Mouse (Mus musculus) hindbrain, postnatal 0 days (tissue): ENCODE results near the gene Itga2. TPM values are rescaled to one million over a fixed set of nuclear protein-coding genes. Genes with fewer than 3 reads are reported as not detected.

Source experiments
- ATAC-seq: fragments of 200-750 bp; cut with Nextera tagmentation; 2 replicates; pipeline ENCODE4 v1.8.0; 2017; ENCODE audit warnings: mild to moderate bottlenecking, moderate TSS enrichment, moderate library complexity
- DNase-seq: peaks from one replicate; pipeline ENCODE4 v3.0.0-alpha.2; 2015; ENCODE audit warnings: low spot score
- H3K27ac ChIP-seq: fragments of 300-500 bp; sonication (generic); 2 replicates; pipeline ENCODE4 v1.5.1; 2014; ENCODE audit warnings: mild to moderate bottlenecking
- H3K27me3 ChIP-seq: fragments of 300-500 bp; sonication (generic); 2 replicates; pipeline ENCODE4 v1.6.1; 2014; ENCODE audit warnings: low read length, mixed read lengths; ENCODE audit not compliant: insufficient read depth
- H3K36me3 ChIP-seq: fragments of 300-500 bp; sonication (generic); 2 replicates; pipeline ENCODE4 v1.6.1; 2014; ENCODE audit warnings: low read length, mixed read lengths; ENCODE audit not compliant: insufficient read depth
- H3K4me1 ChIP-seq: fragments of 300-500 bp; sonication (generic); 2 replicates; pipeline ENCODE4 v1.6.1; 2014; ENCODE audit warnings: antibody characterized with exemption, low read length, mixed read lengths; ENCODE audit not compliant: insufficient read depth
- H3K4me2 ChIP-seq: fragments of 300-500 bp; sonication (generic); 2 replicates; pipeline ENCODE4 v1.6.1; 2014; ENCODE audit warnings: low read depth, mild to moderate bottlenecking, low read length, moderate library complexity, mixed read lengths
- H3K4me3 ChIP-seq: fragments of 300-500 bp; sonication (generic); 2 replicates; pipeline ENCODE4 v1.5.1; 2014; ENCODE audit warnings: low read length
- H3K9ac ChIP-seq: fragments of 300-500 bp; sonication (generic); replicated peaks from 2 replicates; pipeline ENCODE4 v1.6.1; 2014; ENCODE audit warnings: mild to moderate bottlenecking, low read length, moderate library complexity, mixed read lengths
- H3K9me3 ChIP-seq: fragments of 300-500 bp; sonication (generic); 2 replicates; pipeline ENCODE4 v1.6.1; 2016; ENCODE audit warnings: low read length, mixed read lengths
- CTCF ChIP-seq: IDR thresholded peaks from 2 replicates; pipeline ENCODE4 v1.5.1; 2016; ENCODE audit warnings: antibody characterized with exemption, control low read depth, low read depth
- WGBS: fragments of 180-500 bp; shearing (Covaris S2); extraction: QIAGEN DNeasy Blood & Tissue Kit; methylation state at CpG from one replicate; pipeline ENCODE4 v1.1.7; 2014; 5-methylcytosine and 5-hydroxymethylcytosine counted together
- polyA plus RNA-seq: library from polyadenylated mRNA; unstranded; fragments of >200 nt; fragmentation: Nextera tagmentation; extraction: Ambion mirVana; gene quantifications from 2 replicates; pipeline ENCODE4 v1.2.1, GENCODE M21; 2015
- total RNA-seq: library from RNA; depleted of rRNA; stranded (reverse); fragments of >200 nt; gene quantifications from 2 replicates; pipeline ENCODE4 v1.2.3, GENCODE M21; 2014

Gene Itga2
- total and polyA plus RNA-seq, 2 experiments from 2014 or later = 1.3 to 3.6 TPM

DNA sequence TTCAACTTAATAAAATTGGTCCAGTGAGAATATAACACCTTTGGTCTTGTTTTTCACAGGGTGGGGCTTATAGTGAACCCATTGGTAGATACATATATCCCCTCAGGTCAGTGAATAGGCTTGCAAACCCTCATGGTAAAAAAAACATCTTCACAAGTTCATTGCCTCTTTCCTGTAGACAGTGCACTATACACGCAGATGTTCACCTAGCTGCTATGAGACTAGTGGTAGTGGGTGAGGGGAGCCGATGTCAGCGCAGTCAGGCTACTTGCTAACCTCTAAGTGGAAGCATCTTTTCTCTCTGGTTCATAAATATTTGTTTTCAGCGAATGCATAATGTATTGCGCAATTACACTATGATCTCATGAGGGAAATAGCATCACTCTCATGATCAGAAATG is 22.4 kb downstream of the Itga2 start:
- H3K36me3 ChIP-seq = no peaks in the 10 kb centered on the region
- WGBS = 81% methylated on average over 5 of the region's 5 CpGs
- no peaks in the 10 kb centered on the region for H3K4me1 ChIP-seq
- ATAC-seq (no peak), DNase-seq (no peak)
- H3K4me2 ChIP-seq = no peak overlapping the region
- no peaks in the 10 kb centered on the region for H3K9me3 ChIP-seq
- TF ChIP-seq CTCF = no peak
- H3K27ac ChIP-seq = no peak overlapping the region
- no peak overlapping the region for H3K9ac ChIP-seq
- H3K27me3 ChIP-seq = no peaks in the 10 kb centered on the region
- H3K4me3 ChIP-seq = no peak overlapping the region

DNA sequence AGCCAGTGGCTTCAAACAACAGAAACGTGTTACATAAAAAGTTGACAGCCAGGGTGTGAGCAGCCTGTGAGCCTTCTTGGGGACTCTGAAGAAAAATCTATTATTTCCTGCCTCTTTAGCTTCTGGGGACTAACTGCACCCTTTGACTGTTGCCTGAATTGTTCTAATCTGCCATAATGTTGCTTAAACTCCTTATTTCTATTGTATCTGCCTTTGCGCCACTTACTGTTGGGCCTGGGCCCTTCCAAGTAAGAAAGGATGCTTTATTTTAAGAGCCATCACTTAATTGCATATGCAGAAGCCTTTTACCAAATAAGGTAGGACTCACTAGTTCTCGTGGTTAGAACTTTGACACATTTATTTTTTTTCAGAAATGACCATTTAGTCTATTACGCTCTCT is 24.0 kb downstream of the Itga2 start:
- WGBS = 82% methylated on average over 4 of the region's 4 CpGs

DNA sequence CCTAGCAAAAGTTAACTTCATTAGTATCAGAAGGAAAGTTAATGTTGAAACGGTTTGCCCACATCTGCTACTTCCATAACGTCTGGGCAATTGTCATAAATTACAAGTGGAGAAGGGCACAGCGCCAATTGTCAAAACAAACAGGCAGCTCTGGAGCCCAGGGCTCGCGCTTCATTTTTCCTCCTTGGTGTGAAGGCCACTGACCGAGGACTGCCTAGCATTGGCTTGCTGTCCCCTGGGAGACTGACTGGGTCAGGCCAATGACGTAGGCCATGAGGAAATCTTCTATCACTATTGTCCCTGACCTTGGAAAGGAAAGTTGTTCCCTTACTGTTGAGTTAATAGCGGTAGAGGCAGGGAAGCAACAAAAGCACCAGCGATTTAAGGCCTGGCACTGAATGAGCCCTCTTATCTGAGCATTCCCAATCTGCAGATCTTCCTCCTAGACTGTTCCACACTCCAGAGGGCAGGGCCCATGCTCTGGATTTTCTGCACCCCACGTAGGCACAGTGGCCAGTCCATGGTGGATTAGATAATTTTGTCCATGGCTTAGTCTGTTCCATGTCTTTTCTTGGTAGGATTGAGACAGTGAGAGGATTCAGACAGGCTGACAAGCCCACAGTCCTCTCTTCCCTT is 35.0 kb downstream of the Itga2 start:
- Histone ChIP-seq H3K9ac (no peak overlapping the region), H3K27ac (no peak overlapping the region), H3K4me2 (no peak overlapping the region), H3K36me3 (no peaks in the 10 kb centered on the region), H3K9me3 (no peaks in the 10 kb centered on the region), H3K27me3 (no peaks in the 10 kb centered on the region), H3K4me3 (no peak overlapping the region), H3K4me1 (no peaks in the 10 kb centered on the region)
- WGBS = 73% methylated on average over 10 of the region's 10 CpGs
- no peak for TF ChIP-seq CTCF
- DNase-seq = no peak
- no peak for ATAC-seq

More for the DNA sequence above, 24.0 kb downstream of the Itga2 start:
- Histone ChIP-seq H3K36me3 (no peaks in the 10 kb centered on the region), H3K9ac (no peak overlapping the region), H3K27ac (no peak overlapping the region), H3K27me3 (no peaks in the 10 kb centered on the region), H3K4me1 (no peaks in the 10 kb centered on the region), H3K4me2 (no peak overlapping the region), H3K4me3 (no peak overlapping the region), H3K9me3 (no peaks in the 10 kb centered on the region)
- ATAC-seq (no peak), DNase-seq (no peak)
- TF ChIP-seq CTCF = no peak

DNA sequence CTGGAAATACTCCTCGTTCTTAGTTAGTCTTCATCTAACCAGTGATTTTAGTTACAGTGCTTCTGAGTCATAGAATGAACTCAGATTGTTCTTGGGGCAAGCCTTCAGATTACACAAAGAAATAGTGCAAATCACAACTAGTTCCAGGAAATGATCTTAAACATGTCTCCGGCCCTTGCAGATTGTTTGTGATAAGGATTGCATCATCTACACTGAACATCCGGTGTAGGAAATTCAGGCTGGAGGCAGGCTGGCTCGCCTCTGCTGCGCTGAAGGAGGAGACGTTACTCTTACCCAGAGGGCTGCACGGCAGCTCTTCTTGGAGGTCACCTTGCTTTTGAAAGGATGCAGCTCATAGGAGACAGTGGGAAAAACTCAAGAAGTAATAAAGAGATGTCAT is 36.0 kb downstream of the Itga2 start:
- ATAC-seq (no peak), DNase-seq (no peak)
- no peaks in the 10 kb centered on the region for H3K9me3 ChIP-seq
- H3K4me2 ChIP-seq = no peak overlapping the region
- H3K27me3 ChIP-seq = no peaks in the 10 kb centered on the region
- TF ChIP-seq CTCF = no peak
- no peaks in the 10 kb centered on the region for H3K36me3 ChIP-seq
- H3K4me1 ChIP-seq = no peaks in the 10 kb centered on the region
- H3K27ac ChIP-seq = no peak overlapping the region
- 78% methylated on average over 7 of the region's 7 CpGs for WGBS
- no peak overlapping the region for H3K9ac ChIP-seq
- H3K4me3 ChIP-seq = no peak overlapping the region

DNA sequence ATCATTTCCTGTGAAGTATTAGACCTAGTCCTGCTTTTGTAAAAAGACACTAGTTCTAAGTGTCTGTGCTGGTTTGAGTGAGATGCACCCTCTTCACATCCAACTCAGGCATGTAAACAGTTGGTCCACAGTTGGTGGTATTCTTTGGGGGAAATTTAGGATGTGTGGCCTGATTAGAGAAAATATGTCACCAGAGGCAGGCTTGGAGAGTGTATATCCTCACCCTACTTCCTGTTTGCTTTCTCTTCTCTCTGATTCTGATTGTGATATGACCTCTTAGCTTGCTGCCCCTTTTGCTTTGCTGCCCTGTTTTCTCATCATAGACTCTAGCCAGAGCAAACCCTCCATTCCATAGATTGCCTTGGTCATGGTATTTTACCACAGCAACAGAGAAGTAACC is 37.2 kb downstream of the Itga2 start:
- Histone ChIP-seq H3K4me3 (no peak overlapping the region), H3K27me3 (no peaks in the 10 kb centered on the region), H3K4me1 (no peaks in the 10 kb centered on the region), H3K9me3 (no peaks in the 10 kb centered on the region), H3K9ac (no peak overlapping the region), H3K27ac (no peak overlapping the region), H3K4me2 (no peak overlapping the region), H3K36me3 (no peaks in the 10 kb centered on the region)
- ATAC-seq = no peak
- DNase-seq = no peak
- TF ChIP-seq CTCF = no peak

DNA sequence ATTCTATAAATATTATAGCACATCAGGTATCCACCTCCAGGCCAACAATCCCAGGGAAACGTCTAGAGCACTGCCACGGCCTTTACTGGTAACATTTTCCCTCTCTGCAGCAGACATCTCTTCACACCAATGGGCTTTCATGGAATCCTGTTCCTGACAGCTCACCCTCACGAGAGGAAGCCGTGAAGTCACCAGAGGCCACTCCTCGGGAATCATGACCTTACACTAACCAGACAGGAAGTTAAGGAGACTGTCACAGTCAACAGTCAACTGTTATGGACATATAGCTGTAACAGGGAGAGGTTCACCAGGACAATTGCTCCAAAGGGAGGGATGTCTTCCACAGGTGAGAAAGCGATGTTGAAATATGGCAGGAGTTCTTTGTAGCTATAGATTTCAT is 40.2 kb downstream of the Itga2 start:
- H3K9me3 ChIP-seq = no peaks in the 10 kb centered on the region
- DNase-seq (no peak), ATAC-seq (no peak)
- 75% methylated on average over 6 of the region's 6 CpGs for WGBS
- no peak overlapping the region for H3K9ac ChIP-seq
- H3K4me3 ChIP-seq = no peak overlapping the region
- H3K27me3 ChIP-seq = no peaks in the 10 kb centered on the region
- H3K36me3 ChIP-seq = no peaks in the 10 kb centered on the region
- H3K4me2 ChIP-seq = no peak overlapping the region
- no peak overlapping the region for H3K27ac ChIP-seq
- no peaks in the 10 kb centered on the region for H3K4me1 ChIP-seq
- TF ChIP-seq CTCF = no peak

DNA sequence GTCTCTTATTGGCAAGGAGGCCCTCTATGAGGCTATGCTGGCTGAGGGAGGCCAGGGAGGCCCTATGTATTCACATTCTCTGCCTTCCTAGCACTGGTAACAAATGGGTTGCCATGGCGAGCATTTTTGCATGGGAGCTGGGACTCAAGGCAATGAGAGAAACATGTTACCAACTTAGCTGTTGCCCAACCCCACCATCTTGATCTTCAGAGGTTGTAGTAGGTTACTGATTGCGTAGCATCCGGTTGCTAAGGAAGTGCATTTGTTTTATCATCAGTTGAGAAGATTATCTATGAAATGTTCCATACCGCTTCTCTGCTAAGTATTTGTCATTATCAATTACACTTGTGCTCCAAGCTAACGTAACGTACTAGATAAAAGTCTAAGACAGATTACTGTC is 44.2 kb downstream of the Itga2 start:
- H3K9ac ChIP-seq = no peak overlapping the region
- H3K9me3 ChIP-seq = no peaks in the 10 kb centered on the region
- no peak overlapping the region for H3K4me3 ChIP-seq
- no peaks in the 10 kb centered on the region for H3K36me3 ChIP-seq
- no peak overlapping the region for H3K4me2 ChIP-seq
- H3K27ac ChIP-seq = no peak overlapping the region
- H3K4me1 ChIP-seq = no peaks in the 10 kb centered on the region
- 92% methylated on average over 6 of the region's 6 CpGs for WGBS
- ATAC-seq (no peak), DNase-seq (no peak)
- TF ChIP-seq CTCF = no peak
- no peaks in the 10 kb centered on the region for H3K27me3 ChIP-seq
